Comparison of ENCODE assay signal across 8 mouse cellular contexts in the genomic region with DNA sequence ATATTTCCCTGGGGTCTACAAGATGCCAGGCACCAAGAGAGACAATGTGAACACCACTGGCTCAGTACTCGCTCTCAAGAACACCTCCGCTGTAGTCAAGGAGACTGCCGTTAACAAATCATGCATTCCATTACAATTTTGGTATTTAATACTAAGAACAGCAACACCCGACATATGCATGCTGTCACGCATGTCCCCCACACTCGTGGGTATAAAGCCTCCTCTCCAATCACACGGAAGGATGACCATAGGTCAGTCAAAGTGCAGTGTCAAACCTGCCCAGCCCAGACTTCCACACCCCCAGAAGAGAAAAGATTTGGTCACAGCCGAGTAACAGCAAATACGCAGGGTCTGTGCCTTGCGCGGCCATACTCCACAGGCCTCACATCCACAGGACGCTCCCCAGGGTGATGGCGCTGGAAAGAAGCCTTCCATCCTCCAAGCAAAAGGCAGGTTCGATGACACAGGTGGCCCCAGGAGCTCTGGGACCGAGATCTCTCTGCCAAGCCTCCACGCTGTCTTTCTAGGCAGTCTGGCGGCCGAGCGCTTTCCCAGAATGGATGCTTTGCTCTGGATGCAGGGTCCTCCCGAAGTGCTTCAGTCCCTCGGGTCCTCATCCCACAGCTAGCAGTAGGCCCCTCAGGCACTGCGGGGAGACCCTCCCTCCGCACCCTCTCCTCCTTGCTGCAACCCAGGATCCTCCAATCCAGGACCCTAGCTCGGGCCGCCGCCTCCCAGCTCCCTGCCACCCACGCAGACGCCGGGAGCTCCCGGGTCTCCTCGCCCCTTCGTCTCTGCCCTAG. TPM values are rescaled to one million over a fixed set of nuclear protein-coding genes. Genes with fewer than 3 reads are reported as not detected.
DNase-seq lines count a peak whose midpoint lies in the region; ATAC-seq and TF ChIP-seq lines count a peak whose summit lies in the region.

No protein-coding gene starts in this region.

- no peak for TF ChIP-seq CTCF in E14TG2a.4 (conservative IDR thresholded peaks at IDR 0.05; ENCODE audit: low read length)

- peak overlapping the region; percentile 85 for H3K4me2 ChIP-seq in kidney, embryonic 16.5 days (replicated peaks; ENCODE audit: low read depth, low read length)
- H3K4me2 ChIP-seq in hindbrain, embryonic 14.5 days (replicated peaks): peak overlapping the region; percentile 82
- peak overlapping the region; percentile 74 for H3K4me2 ChIP-seq in midbrain, embryonic 11.5 days

- H3K27ac ChIP-seq in kidney, embryonic 16.5 days (ENCODE audit: low read length): peak overlapping the region; percentile 56
- H3K27ac ChIP-seq in hindbrain, embryonic 14.5 days: peak overlapping the region; percentile 82
- peak overlapping the region; percentile 46; the same call in 1 of the 2 replicates for H3K27ac ChIP-seq in midbrain, embryonic 11.5 days (ENCODE audit: low read depth, low read length)

- H3K27me3 ChIP-seq in kidney, embryonic 16.5 days (ENCODE audit: insufficient read depth, low read length): peaks cover 6% of the 10 kb centered on the region; the same call in 1 of the 2 replicates
- H3K27me3 ChIP-seq in E14TG2a.4 (ENCODE audit: insufficient read depth, low read length): peaks cover 27% of the 10 kb centered on the region
- no peaks in the 10 kb centered on the region for H3K27me3 ChIP-seq in hindbrain, embryonic 14.5 days (ENCODE audit: control insufficient read depth, insufficient read depth, low read length)
- no peaks in the 10 kb centered on the region; the same call in 1 of the 2 replicates for H3K27me3 ChIP-seq in midbrain, embryonic 11.5 days (ENCODE audit: control insufficient read depth, insufficient read depth, low read length)

- DNase-seq in kidney, adult 8-10 months: no peak
- peak; percentile 61 for DNase-seq in cerebellum, adult 8-10 months
- peak; percentile 27 for DNase-seq in hindbrain, embryonic 14.5 days (ENCODE audit: low spot score)
- no peak for DNase-seq in midbrain, embryonic 11.5 days (ENCODE audit: low spot score, missing footprints)
- no peak for DNase-seq in adrenal gland, postnatal 10 days
- DNase-seq in thymus, postnatal 4 days: no peak

- 9% methylated on average over 32 of the region's 32 CpGs for WGBS in kidney, embryonic 16.5 days
- 6% methylated on average over 32 of the region's 32 CpGs for WGBS in hindbrain, embryonic 14.5 days
- 9% methylated on average over 32 of the region's 32 CpGs for WGBS in midbrain, embryonic 11.5 days

- ATAC-seq in kidney, embryonic 16.5 days (ENCODE audit: low FRiP score, low TSS enrichment): peak; percentile 57
- ATAC-seq in hindbrain, embryonic 14.5 days (ENCODE audit: low FRiP score): peak; percentile 39; the same call in 1 of the 2 replicates
- ATAC-seq in midbrain, embryonic 11.5 days (ENCODE audit: low FRiP score): peak; percentile 43

- peaks cover 11% of the 10 kb centered on the region for H3K4me1 ChIP-seq in kidney, embryonic 16.5 days (ENCODE audit: insufficient read depth, low read length)
- H3K4me1 ChIP-seq in E14TG2a.4 (replicated peaks; ENCODE audit: low read depth, low read length): peaks cover 15% of the 10 kb centered on the region
- H3K4me1 ChIP-seq in hindbrain, embryonic 14.5 days (replicated peaks; ENCODE audit: control insufficient read depth, insufficient read depth, low read length): peaks cover 22% of the 10 kb centered on the region
- H3K4me1 ChIP-seq in midbrain, embryonic 11.5 days (ENCODE audit: control insufficient read depth, insufficient read depth, low read length): peaks cover 8% of the 10 kb centered on the region; the same call in 1 of the 2 replicates

- H3K36me3 ChIP-seq in kidney, embryonic 16.5 days (ENCODE audit: insufficient read depth, low read length): no peaks in the 10 kb centered on the region
- no peaks in the 10 kb centered on the region for H3K36me3 ChIP-seq in E14TG2a.4 (ENCODE audit: insufficient read depth, low read length)
- no peaks in the 10 kb centered on the region; the same call in 1 of the 2 replicates for H3K36me3 ChIP-seq in hindbrain, embryonic 14.5 days (replicated peaks; ENCODE audit: control insufficient read depth, insufficient read depth)
- H3K36me3 ChIP-seq in midbrain, embryonic 11.5 days (ENCODE audit: control insufficient read depth, insufficient read depth, low read length): no peaks in the 10 kb centered on the region

- H3K9me3 ChIP-seq in kidney, embryonic 16.5 days (ENCODE audit: low read length): no peaks in the 10 kb centered on the region
- H3K9me3 ChIP-seq in E14TG2a.4 (ENCODE audit: low read length): no peaks in the 10 kb centered on the region
- no peaks in the 10 kb centered on the region for H3K9me3 ChIP-seq in hindbrain, embryonic 14.5 days (ENCODE audit: control insufficient read depth, low read length)
- no peaks in the 10 kb centered on the region for H3K9me3 ChIP-seq in midbrain, embryonic 11.5 days (ENCODE audit: control insufficient read depth, low read length)

- H3K4me3 ChIP-seq in kidney, embryonic 16.5 days (ENCODE audit: low read length): peak overlapping the region; percentile 73
- peak overlapping the region; percentile 85 for H3K4me3 ChIP-seq in E14TG2a.4 (replicated peaks; ENCODE audit: low read length)
- peak overlapping the region; percentile 62 for H3K4me3 ChIP-seq in hindbrain, embryonic 14.5 days (replicated peaks; ENCODE audit: low read length)
- H3K4me3 ChIP-seq in midbrain, embryonic 11.5 days (ENCODE audit: low read depth, low read length): peak overlapping the region; percentile 60

- H3K9ac ChIP-seq in kidney, embryonic 16.5 days (replicated peaks; ENCODE audit: low read length): peak overlapping the region; percentile 79
- peak overlapping the region; percentile 80 for H3K9ac ChIP-seq in hindbrain, embryonic 14.5 days
- H3K9ac ChIP-seq in midbrain, embryonic 11.5 days (ENCODE audit: low read length): peak overlapping the region; percentile 75

RNA-seq across cellular contexts. Expression of gene Sergef, which starts 0.5 kb away (rescaled TPM):
- polyA plus RNA-seq in kidney, embryonic 16.5 days (2015; fragmentation: Nextera tagmentation; extraction: Ambion mirVana): 14.7 and 16.5 TPM in 2 replicates
- polyA plus RNA-seq in hindbrain, embryonic 14.5 days (2014; fragmentation: Nextera tagmentation; extraction: Ambion mirVana): 41.1 and 44.1 TPM in 2 replicates
- polyA plus RNA-seq in midbrain, embryonic 11.5 days (2014; fragmentation: Nextera tagmentation; extraction: Ambion mirVana): 14.3 and 15.7 TPM in 2 replicates
- 10 to 100 TPM in 1 of 2 experiments, 1 to 10 TPM in 1; 9.7 to 14.4 TPM for total RNA-seq in adrenal gland, postnatal 10 days (2021)

RNA-seq across cellular contexts. Expression of gene Tph1, which starts 33.2 kb away (rescaled TPM):
- polyA plus RNA-seq in kidney, embryonic 16.5 days (2015; fragmentation: Nextera tagmentation; extraction: Ambion mirVana): 1.9 and 2.2 TPM in 2 replicates
- polyA plus RNA-seq in hindbrain, embryonic 14.5 days (2014; fragmentation: Nextera tagmentation; extraction: Ambion mirVana): 0.19 and 0.70 TPM in 2 replicates
- polyA plus RNA-seq in midbrain, embryonic 11.5 days (2014; fragmentation: Nextera tagmentation; extraction: Ambion mirVana): 0.21 and 0.59 TPM in 2 replicates
- not detected for total RNA-seq in adrenal gland, postnatal 10 days (2021)

Comparison
In these comparisons a context has a peak if more than half of its experiments do, and no peak if none do; other contexts are left out.
1. DNase-seq: peak in cerebellum, adult 8-10 months (single experiment) and hindbrain, embryonic 14.5 days (single experiment); none in kidney, adult 8-10 months (0 of 2), midbrain, embryonic 11.5 days (single experiment), adrenal gland, postnatal 10 days (single experiment) and thymus, postnatal 4 days (single experiment).
2. Peak in every context shown above with its lines, with median percentiles within 50 percentile points of each other: ATAC-seq, H3K27ac ChIP-seq, H3K4me2 ChIP-seq, H3K4me3 ChIP-seq and H3K9ac ChIP-seq.